Mouse (Mus musculus) forebrain, embryonic 14.5 days (tissue): ENCODE results near the gene Phf14. TPM values are rescaled to one million over a fixed set of nuclear protein-coding genes. Genes with fewer than 3 reads are reported as not detected.

ENCODE experiments used
- ATAC-seq: fragments of 200-750 bp; cut with Nextera tagmentation; 2 replicates; pipeline ENCODE4 v1.8.0; 2017; ENCODE audit warnings: mild to moderate bottlenecking, moderate library complexity
- DNase-seq: peaks from one replicate; pipeline ENCODE4 v3.0.0-alpha.2; 2015; ENCODE audit warnings: low spot score
- H3K27ac ChIP-seq: fragments of 300-500 bp; sonication (generic); 2 replicates; pipeline ENCODE4 v1.5.1; 2014; ENCODE audit warnings: low read depth, mild to moderate bottlenecking, control low read depth, low read length, moderate library complexity
- H3K27me3 ChIP-seq: fragments of 300-500 bp; sonication (generic); replicated peaks from 2 replicates; pipeline ENCODE4 v1.6.1; 2014; ENCODE audit warnings: low read length, control low read depth, mixed read lengths; ENCODE audit not compliant: control insufficient read depth, insufficient read depth
- H3K36me3 ChIP-seq: fragments of 300-500 bp; sonication (generic); 2 replicates; pipeline ENCODE4 v1.6.1; 2014; ENCODE audit warnings: low read length, control low read depth; ENCODE audit not compliant: control insufficient read depth, insufficient read depth
- H3K4me1 ChIP-seq: fragments of 300-500 bp; sonication (generic); 2 replicates; pipeline ENCODE4 v1.6.1; 2014; ENCODE audit warnings: antibody characterized with exemption, low read length, control low read depth; ENCODE audit not compliant: control insufficient read depth, insufficient read depth
- H3K4me2 ChIP-seq: fragments of 300-500 bp; sonication (generic); 2 replicates; pipeline ENCODE4 v1.6.1; 2014; ENCODE audit warnings: mild to moderate bottlenecking, control low read depth, low read length
- H3K4me3 ChIP-seq: fragments of 300-500 bp; sonication (generic); 2 replicates; pipeline ENCODE4 v1.5.1; 2014; ENCODE audit warnings: low read depth, low read length, control low read depth
- H3K9ac ChIP-seq: fragments of 300-500 bp; sonication (generic); 2 replicates; pipeline ENCODE4 v1.6.1; 2014; ENCODE audit warnings: mild to moderate bottlenecking, low read length, control low read depth, moderate library complexity
- H3K9me3 ChIP-seq: fragments of 300-500 bp; sonication (generic); replicated peaks from 2 replicates; pipeline ENCODE4 v1.6.1; 2016; ENCODE audit warnings: low read length, control low read depth, mixed read lengths; ENCODE audit not compliant: control insufficient read depth
- WGBS: fragments of 180-500 bp; shearing (Covaris S2); extraction: QIAGEN DNeasy Blood & Tissue Kit; methylation state at CpG from one replicate; pipeline ENCODE4 v1.1.7; 2014; 5-methylcytosine and 5-hydroxymethylcytosine counted together
- polyA plus RNA-seq: library from polyadenylated mRNA; unstranded; fragments of >200 nt; fragmentation: Nextera tagmentation; extraction: Ambion mirVana; gene quantifications from 2 replicates; pipeline ENCODE4 v1.2.1, GENCODE M21; 2014

Phf14 gene
- polyA plus RNA-seq, 1 experiment from 2014 or later, result 89.2 TPM

GRCm38 (mm10) chr6:11933403-11933802 lies 25.8 kb downstream of the Phf14 start:
- no peaks in the 10 kb centered on the region for H3K9me3 ChIP-seq
- H3K4me2 ChIP-seq, result no peak overlapping the region
- ATAC-seq (no peak), DNase-seq (no peak)
- no peak overlapping the region for H3K9ac ChIP-seq
- H3K4me3 ChIP-seq, result no peak overlapping the region
- no peaks in the 10 kb centered on the region for H3K27me3 ChIP-seq
- peaks cover 11% of the 10 kb centered on the region; the same call in 1 of the 2 replicates for H3K36me3 ChIP-seq
- H3K27ac ChIP-seq, result no peak overlapping the region
- H3K4me1 ChIP-seq, result peaks cover 3% of the 10 kb centered on the region; the same call in 1 of the 2 replicates
- 95% methylated on average over 7 of the region's 7 CpGs for WGBS

- Histone ChIP-seq H3K9ac (no peak overlapping the region), H3K4me1 (no peaks in the 10 kb centered on the region), H3K27ac (no peak overlapping the region), H3K4me2 (no peak overlapping the region), H3K9me3 (no peaks in the 10 kb centered on the region), H3K4me3 (no peak overlapping the region), H3K27me3 (no peaks in the 10 kb centered on the region), H3K36me3 (peaks cover 20% of the 10 kb centered on the region)
- ATAC-seq (no peak), DNase-seq (no peak)
Observed at GRCm38 (mm10) chr6:11940895-11941294, 33.3 kb downstream of the Phf14 start.

- H3K9ac ChIP-seq, result no peak overlapping the region
- DNase-seq (no peak), ATAC-seq (no peak)
- H3K36me3 ChIP-seq, result peaks cover 22% of the 10 kb centered on the region
- H3K4me3 ChIP-seq, result no peak overlapping the region
- H3K4me1 ChIP-seq, result no peaks in the 10 kb centered on the region
- WGBS, result 95% methylated on average over 4 of the region's 4 CpGs
- no peaks in the 10 kb centered on the region for H3K27me3 ChIP-seq
- no peak overlapping the region for H3K27ac ChIP-seq
- H3K4me2 ChIP-seq, result no peak overlapping the region
- H3K9me3 ChIP-seq, result no peaks in the 10 kb centered on the region
Observed at GRCm38 (mm10) chr6:11942089-11942488, 34.5 kb downstream of the Phf14 start.

- no peak for ATAC-seq
Observed at GRCm38 (mm10) chr6:11948100-11948499, 40.5 kb downstream of the Phf14 start.

GRCm38 (mm10) chr6:11960172-11960571 lies 52.6 kb downstream of the Phf14 start:
- ATAC-seq (no peak), DNase-seq (no peak)
- Histone ChIP-seq H3K4me3 (no peak overlapping the region), H3K27me3 (no peaks in the 10 kb centered on the region), H3K27ac (no peak overlapping the region), H3K4me2 (no peak overlapping the region), H3K9ac (no peak overlapping the region), H3K36me3 (peaks cover 9% of the 10 kb centered on the region), H3K9me3 (no peaks in the 10 kb centered on the region), H3K4me1 (no peaks in the 10 kb centered on the region)
- WGBS, result 89% methylated on average over 7 of the region's 7 CpGs

More at GRCm38 (mm10) chr6:11948100-11948499, 40.5 kb downstream of the Phf14 start:
- no peak overlapping the region for H3K27ac ChIP-seq
- no peaks in the 10 kb centered on the region for H3K9me3 ChIP-seq
- 93% methylated on average over 1 of the region's 1 CpGs for WGBS
- H3K9ac ChIP-seq, result no peak overlapping the region
- H3K36me3 ChIP-seq, result peaks cover 26% of the 10 kb centered on the region
- no peak overlapping the region for H3K4me3 ChIP-seq
- H3K27me3 ChIP-seq, result no peaks in the 10 kb centered on the region
- H3K4me2 ChIP-seq, result no peak overlapping the region
- DNase-seq, result no peak
- H3K4me1 ChIP-seq, result no peaks in the 10 kb centered on the region

GRCm38 (mm10) chr6:11993782-11994181 lies 86.2 kb downstream of the Phf14 start:
- no peak overlapping the region for H3K27ac ChIP-seq
- no peaks in the 10 kb centered on the region for H3K4me1 ChIP-seq
- H3K27me3 ChIP-seq, result no peaks in the 10 kb centered on the region
- H3K4me2 ChIP-seq, result no peak overlapping the region
- no peaks in the 10 kb centered on the region for H3K9me3 ChIP-seq
- H3K9ac ChIP-seq, result no peak overlapping the region
- WGBS, result 95% methylated on average over 1 of the region's 1 CpGs
- H3K36me3 ChIP-seq, result peaks cover 39% of the 10 kb centered on the region
- DNase-seq, result no peak
- no peak overlapping the region for H3K4me3 ChIP-seq
- no peak for ATAC-seq

GRCm38 (mm10) chr6:11998576-11998975 lies 91.0 kb downstream of the Phf14 start:
- Histone ChIP-seq H3K27me3 (no peaks in the 10 kb centered on the region), H3K36me3 (peaks cover 42% of the 10 kb centered on the region), H3K9ac (no peak overlapping the region), H3K9me3 (no peaks in the 10 kb centered on the region), H3K27ac (no peak overlapping the region), H3K4me3 (no peak overlapping the region), H3K4me1 (no peaks in the 10 kb centered on the region), H3K4me2 (no peak overlapping the region)
- DNase-seq (no peak), ATAC-seq (no peak)
- WGBS, result 89% methylated on average over 4 of the region's 4 CpGs

- no peaks in the 10 kb centered on the region for H3K27me3 ChIP-seq
- 91% methylated on average over 1 of the region's 1 CpGs for WGBS
- peaks cover 42% of the 10 kb centered on the region for H3K36me3 ChIP-seq
- ATAC-seq (no peak), DNase-seq (no peak)
- no peak overlapping the region for H3K9ac ChIP-seq
- H3K4me1 ChIP-seq, result no peaks in the 10 kb centered on the region
- no peaks in the 10 kb centered on the region for H3K9me3 ChIP-seq
- H3K4me2 ChIP-seq, result no peak overlapping the region
- no peak overlapping the region for H3K4me3 ChIP-seq
- H3K27ac ChIP-seq, result no peak overlapping the region
Observed at GRCm38 (mm10) chr6:11999506-11999905, 91.9 kb downstream of the Phf14 start.

GRCm38 (mm10) chr6:12005455-12005854 lies 97.8 kb downstream of the Phf14 start:
- no peaks in the 10 kb centered on the region for H3K9me3 ChIP-seq
- WGBS, result 90% methylated on average over 4 of the region's 4 CpGs
- no peaks in the 10 kb centered on the region for H3K4me1 ChIP-seq
- H3K9ac ChIP-seq, result no peak overlapping the region
- DNase-seq (no peak), ATAC-seq (no peak)
- no peak overlapping the region for H3K4me3 ChIP-seq
- H3K36me3 ChIP-seq, result peaks cover 14% of the 10 kb centered on the region; the same call in 1 of the 2 replicates
- H3K4me2 ChIP-seq, result no peak overlapping the region
- no peaks in the 10 kb centered on the region for H3K27me3 ChIP-seq
- no peak overlapping the region for H3K27ac ChIP-seq
